Mouse (Mus musculus): ENCODE data around the gene Tcf7l2.

Gene Tcf7l2

GRCm38 (mm10) chr19:55964421-55964820, 222.8 kb downstream of the Tcf7l2 start:
- peak; percentile 51 for DNase-seq

DNA sequence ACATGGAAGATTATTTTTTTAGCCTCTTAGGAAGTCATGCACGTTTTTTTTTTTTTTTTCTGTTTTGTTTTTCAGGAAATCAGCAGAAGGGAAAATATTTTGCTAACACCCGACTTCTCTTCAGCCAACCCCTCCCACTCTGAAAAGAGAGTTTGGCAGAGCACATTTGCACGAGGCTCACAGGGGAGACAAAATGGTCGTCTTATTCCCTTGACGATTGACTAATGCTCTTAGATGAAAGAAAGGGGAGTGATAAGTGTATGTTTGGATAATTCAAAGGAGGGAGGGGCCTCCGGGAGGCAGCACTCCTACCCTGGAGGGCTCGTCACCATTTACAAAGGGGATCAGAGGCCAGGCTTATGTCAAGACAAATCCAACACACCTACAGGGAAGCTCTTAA, 224.4 kb downstream of the Tcf7l2 start:
- DNase-seq = peak; percentile 79

GRCm38 (mm10) chr19:55969929-55970531, 228.4 kb downstream of the Tcf7l2 start:
- peak; percentile 77 for DNase-seq

- peak; percentile 81 for DNase-seq
These were observed 234.5 kb downstream of the Tcf7l2 start for GRCm38 (mm10) chr19:55976073-55976472.

All from heart, adult 11 months (tissue).